Mouse (Mus musculus) urinary bladder, postnatal 25 days (tissue): ENCODE results near the gene Ccr1l1.

Source experiments
- DNase-seq: peaks from one replicate; pipeline ENCODE4 v3.0.0; 2022; ENCODE audit warnings: low spot score

Gene Ccr1l1

GRCm38 (mm10) chr9:123957911-123958413, 20.2 kb downstream of the Ccr1l1 start:
- DNase-seq = no peak

GRCm38 (mm10) chr9:123956892-123957291, 21.3 kb downstream of the Ccr1l1 start:
- no peak for DNase-seq

DNA sequence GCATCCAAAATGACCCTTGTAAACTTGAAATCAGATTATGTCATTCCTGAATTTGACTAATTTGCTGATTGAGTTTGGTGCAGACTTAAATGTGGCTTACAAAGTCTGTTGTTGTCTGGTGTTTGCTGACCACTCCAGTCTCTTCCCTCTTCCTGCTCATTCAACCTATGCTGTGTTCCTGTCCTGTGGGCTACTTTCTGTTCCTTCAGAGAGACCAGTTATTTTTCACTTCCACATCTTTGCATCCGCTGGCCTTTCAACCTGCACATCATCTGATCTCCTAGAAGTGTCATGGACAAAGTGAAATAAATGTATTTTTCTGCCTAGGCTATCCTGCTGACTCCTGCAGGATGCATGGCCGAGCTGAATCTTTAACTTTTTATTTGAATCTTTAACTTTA, 24.7 kb downstream of the Ccr1l1 start:
- no peak for DNase-seq

DNA sequence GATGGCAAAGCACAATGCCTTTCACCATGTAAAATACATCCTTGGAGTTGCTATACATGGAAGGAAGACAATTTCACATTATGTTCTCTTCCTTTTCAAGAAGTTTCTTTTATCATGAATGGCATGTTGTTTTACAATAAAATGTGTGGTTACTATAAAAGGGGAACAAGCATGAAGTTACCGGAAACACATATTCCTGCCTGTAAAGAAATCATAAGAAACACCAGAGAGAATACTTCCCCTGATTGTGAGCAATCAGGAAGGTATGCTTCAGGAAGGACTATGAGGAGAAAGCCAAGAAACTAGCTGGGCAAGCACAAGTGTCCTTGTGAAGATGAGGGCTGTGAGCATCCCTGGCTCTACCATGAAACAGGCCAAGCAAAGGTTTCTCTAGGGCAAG, 27.0 kb downstream of the Ccr1l1 start:
- no peak for DNase-seq

- DNase-seq = no peak
Observed at GRCm38 (mm10) chr9:123949432-123949831, 28.8 kb downstream of the Ccr1l1 start.

DNA sequence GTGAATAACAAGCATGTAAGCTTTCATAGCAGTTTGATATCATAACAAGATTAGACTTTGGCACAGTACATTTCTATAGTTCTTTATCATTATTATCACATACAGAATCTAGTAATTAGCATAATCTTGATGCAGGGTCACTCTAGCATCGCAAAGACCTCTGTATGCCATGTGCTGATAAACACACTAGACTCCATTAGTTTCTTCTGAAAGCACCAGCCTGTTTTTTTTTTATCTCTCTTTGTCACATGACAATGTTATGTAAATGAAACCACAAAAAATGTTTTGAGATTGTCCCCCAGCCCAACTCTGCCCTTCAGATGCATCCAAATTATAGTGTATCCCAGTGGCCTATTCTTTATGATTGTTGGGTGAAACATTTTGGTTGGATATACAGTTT, 30.4 kb downstream of the Ccr1l1 start:
- DNase-seq = no peak

GRCm38 (mm10) chr9:123942025-123942424, 36.2 kb downstream of the Ccr1l1 start:
- no peak for DNase-seq

- no peak for DNase-seq
Observed at GRCm38 (mm10) chr9:123941316-123941715, 36.9 kb downstream of the Ccr1l1 start.

DNA sequence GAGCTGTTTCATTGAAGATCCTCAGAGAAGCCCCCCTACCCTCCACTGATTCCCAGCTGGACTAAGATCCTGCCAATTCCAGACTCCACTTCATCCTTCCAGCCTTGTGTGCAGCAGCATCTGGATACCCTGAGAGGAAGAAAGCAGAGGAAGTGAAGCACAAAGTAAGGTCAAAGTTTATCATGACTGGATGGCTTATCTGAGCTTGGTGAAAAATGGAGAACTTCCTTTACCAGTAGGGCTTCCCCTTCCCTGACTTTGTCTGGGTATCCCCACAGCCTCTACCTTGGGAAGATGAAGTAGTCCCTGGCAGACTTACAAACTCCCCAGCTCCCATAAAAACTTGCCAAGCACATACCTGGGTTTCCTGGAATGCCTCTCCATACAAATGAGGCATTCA, 37.6 kb downstream of the Ccr1l1 start:
- DNase-seq = no peak

- DNase-seq = no peak
Observed at GRCm38 (mm10) chr9:123940168-123940567, 38.0 kb downstream of the Ccr1l1 start.

- no peak for DNase-seq
Observed at GRCm38 (mm10) chr9:123937989-123938388, 40.2 kb downstream of the Ccr1l1 start.

DNA sequence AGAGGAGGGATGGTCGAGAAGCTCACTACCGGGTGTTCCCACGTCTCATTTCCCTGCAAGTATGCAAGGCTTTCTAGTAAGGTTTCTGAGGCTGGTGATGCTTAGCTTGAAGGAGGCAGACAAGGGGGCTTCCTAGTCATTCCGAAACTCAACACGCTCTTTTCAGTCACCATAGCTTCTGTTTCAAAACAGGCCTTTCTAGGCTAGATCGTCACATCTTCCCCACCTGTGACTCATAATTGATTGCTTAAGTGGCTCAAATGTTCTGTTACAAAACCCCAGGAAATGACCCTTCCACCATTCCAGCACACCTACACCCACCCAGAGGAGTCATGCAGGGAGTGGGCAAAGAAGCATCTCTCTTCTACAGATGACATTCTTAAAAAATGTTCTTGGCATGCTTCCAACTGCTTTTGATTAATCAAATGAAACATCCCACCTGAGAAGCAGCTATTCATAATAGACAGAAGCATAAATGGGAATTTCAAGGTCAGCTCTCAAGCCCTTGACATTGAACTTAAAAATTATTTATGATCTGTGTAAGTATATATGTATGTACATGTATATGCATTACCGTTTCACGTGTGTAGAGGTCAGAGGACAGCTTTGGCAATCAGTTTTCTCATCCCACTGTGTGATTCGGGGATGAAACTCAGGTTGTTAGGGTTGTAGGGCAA, 41.5 kb downstream of the Ccr1l1 start:
- DNase-seq = no peak

DNA sequence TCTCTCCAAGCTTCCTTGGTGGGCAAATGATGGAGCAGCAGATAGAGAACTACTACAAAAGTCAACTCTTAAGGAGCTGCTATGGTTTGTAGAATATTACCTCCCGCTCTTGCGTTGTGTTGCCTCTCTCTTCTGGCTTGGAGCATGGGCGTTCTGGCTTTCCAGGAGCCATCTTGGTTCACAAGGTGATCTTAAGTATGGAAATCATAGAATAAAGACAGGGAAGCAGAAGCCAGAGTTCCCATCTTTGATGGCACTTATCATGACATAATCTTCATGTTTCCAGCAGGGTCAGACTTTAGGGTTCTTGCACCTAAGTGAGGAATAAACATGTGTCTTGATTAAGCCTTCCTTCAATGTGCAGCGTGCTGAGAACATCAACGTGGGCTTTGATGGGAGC, 42.4 kb downstream of the Ccr1l1 start:
- DNase-seq = no peak

GRCm38 (mm10) chr9:123935346-123935745, 42.9 kb downstream of the Ccr1l1 start:
- DNase-seq = no peak

- DNase-seq = no peak
Observed at GRCm38 (mm10) chr9:123933716-123934445, 44.3 kb downstream of the Ccr1l1 start.

DNA sequence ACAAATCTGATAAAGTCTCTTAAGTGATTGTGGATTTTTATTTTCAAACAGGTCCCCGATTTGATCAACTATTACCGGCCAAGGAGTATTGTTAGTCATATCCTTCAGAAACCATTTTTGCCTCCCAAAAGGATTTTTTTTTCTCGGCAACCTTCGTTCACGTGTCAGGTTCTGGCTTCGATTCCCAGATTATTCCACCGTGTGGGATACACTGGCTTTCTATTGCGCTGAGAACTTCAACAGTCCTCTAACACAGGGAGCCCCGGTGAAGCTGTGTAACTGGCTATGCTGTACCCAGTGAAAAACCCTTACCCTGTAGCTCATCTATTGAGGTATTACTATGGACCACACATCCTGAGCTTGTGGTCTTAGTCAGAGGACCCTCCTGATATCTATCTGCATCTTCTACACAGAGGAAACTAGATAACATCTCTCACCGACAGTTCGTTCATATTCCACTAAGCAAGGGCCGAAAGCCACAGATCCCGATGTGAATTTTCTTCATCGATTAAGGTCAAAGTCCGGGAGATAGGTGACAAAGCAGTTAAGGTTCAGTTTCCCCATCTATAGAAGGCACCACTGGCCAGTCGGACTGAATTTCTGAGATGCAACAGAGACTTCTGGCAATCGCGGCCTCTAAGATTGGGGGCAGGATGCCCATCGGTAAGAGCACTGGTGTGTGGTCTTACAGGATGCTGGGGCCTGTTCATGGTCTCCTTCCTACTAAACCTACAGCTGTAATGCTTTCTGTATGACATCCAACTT, 45.1 kb downstream of the Ccr1l1 start:
- DNase-seq = no peak

GRCm38 (mm10) chr9:123931761-123932700, 46.2 kb downstream of the Ccr1l1 start:
- no peak for DNase-seq

GRCm38 (mm10) chr9:123930926-123931325, 47.3 kb downstream of the Ccr1l1 start:
- DNase-seq = no peak

DNA sequence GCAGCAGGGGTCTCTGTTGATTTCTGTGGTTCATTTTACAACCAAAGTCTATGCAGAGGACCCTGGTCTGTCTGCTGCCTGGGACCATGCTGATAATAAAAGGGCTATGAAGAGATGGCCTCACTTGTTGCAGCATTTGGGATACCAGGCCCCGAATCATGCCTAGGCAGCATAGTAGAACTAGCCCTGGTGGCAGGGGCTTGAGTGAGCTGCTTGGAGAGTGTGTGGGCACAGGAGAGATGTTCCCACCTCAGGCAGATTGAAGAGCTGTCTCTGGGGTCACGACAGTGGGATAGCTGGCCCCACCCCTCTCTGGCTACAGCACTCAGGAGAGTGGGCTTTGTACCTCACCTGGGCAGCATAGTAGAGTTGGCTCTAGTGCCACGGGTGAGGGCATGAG, 47.7 kb downstream of the Ccr1l1 start:
- DNase-seq = no peak

DNA sequence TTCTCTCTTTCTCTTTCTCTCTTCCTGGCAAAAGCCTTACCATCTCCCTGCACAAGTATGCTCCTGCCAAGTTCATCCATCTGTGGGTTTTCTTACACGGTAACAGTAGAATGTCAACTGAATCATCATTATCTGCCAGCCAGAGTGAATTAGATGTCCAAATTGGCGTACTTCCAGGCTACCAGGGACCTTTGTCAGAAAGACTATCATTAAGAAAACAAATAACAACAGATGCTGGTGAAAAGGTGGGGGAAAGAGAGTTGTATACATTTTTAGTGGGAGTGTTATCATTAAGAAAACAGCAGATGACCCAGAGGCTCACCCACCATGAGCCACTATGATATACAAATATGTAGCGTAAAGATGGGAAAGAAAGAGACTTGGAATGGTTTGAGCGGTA, 48.3 kb downstream of the Ccr1l1 start:
- DNase-seq = no peak

DNA sequence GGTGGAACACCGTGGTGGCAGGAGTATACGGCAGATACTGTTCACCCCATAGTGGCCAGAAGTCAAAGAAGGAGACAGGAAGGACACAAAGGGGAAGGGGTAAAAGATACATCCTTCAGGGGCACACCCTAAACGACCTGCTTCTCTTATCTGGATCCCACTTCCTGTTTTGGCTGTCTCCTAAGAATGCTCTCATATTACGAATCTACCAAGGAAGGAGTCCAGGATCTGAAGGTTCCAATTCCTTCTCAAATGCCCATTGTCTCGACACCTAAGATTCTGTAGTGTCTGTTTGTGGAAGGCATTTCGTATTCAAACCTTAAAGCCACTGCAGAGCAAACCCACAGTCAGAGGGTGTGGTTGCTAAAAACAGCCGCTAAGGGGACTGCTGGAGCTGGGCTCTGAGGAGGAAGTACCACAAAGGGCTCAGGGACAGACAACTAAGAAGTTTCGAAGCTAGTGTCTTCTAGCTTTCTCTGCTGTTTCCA, 49.4 kb downstream of the Ccr1l1 start:
- no peak for DNase-seq
